Mouse (Mus musculus): Measurements from ENCODE around the gene Pdcd1lg2. TPM values are rescaled to one million over a fixed set of nuclear protein-coding genes. Genes with fewer than 3 reads are reported as not detected.
A peak's percentile ranks its signal among the peaks of the same experiment; 100 is the strongest.

Gene Pdcd1lg2
- total RNA-seq, 2 experiments from 2014 or later = not detected

DNA sequence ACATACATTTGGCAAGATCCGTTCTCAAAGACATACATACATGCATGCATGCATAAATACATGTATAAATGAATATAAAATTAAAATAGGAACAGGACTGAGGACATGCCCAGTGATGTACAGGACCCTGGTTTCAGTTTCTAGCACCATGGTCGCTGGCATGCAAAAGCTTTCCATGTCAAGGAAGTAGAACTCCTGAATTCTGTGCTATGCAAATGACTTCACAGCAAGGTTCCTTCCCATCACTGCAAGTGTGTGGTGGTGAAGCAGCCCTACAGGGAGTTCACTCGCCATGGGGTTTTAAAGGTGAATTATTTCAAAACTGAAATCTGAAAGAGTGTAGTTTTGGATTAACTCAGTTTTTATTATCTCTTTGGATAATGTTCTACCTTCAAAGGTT is 34.3 kb upstream of the Pdcd1lg2 start:
- no peak for DNase-seq
- intact Hi-C loops (cut with DNase I; ENCODE audit: low total_unique reads) = no loop called here

DNA sequence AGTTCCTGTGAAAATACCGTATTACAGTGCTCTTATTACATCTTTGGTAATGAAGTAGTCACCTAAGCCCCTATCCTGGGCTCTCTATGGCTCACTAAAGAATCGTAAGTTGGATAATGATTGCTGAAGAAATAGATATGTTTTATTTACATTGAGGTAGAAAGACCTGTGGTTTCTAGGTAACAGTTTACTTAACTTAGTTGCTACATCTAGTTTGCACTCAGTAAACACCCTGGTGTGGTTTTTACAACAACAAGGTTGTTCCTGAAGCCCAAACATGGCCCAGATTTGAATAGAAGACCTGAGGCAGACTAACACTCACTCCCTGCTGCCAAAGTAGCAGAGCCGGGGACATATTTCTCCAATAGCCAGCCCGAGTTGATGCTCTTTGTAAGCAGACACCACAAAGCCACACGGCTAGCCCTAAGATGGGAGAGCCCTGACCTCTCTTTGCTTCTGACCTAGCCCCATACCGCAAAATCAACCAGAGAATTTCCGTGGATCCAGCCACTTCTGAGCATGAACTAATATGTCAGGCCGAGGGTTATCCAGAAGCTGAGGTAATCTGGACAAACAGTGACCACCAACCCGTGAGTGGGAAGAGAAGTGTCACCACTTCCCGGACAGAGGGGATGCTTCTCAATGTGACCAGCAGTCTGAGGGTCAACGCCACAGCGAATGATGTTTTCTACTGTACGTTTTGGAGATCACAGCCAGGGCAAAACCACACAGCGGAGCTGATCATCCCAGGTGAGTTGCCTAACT is 30.7 kb upstream of the Pdcd1lg2 start:
- no peak for DNase-seq
- intact Hi-C loops (cut with DNase I; ENCODE audit: low total_unique reads) = no loop called here

DNA sequence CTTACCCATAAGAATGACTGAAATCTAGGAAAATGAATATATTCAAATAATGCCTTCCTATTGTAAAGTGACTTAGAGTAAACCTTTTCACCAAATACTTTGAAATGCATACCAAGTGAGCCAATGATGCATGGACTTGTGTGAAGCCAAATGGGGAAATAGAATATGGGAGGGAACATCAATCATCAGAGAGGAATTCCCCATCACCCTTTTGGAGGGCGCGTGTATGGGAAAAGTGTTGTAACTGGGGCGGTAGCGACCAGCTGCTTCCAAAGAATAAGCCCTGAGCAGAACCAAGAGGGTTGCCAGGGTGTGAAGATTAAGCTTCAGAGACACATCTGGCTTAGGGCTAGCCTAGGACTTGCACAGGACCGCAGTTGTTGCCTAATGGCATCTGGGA is 27.4 kb upstream of the Pdcd1lg2 start:
- intact Hi-C loops (cut with DNase I; ENCODE audit: low total_unique reads) = no loop called here

DNA sequence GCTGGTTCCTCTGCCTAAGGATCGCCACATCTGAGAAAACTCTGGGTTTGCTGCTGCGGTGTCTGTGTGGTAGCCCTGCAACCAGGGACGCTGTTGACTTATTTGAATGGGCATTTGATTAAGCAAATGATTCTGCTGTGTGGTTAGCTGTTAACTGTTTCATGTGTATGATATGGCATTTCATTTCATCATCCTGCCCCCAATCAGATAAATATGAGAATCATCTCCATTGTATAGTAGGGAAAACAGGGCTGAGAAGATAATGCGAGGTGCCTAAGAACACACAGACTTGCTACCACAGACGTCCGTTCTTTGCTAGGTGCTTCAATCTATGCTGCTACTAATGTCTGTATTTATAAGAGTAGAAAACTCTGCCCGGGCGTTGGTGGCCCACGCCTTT is 26.3 kb upstream of the Pdcd1lg2 start:
- intact Hi-C loops (cut with DNase I; ENCODE audit: low total_unique reads) = no loop called here
- no peak for DNase-seq

More for the DNA sequence above, 27.4 kb upstream of the Pdcd1lg2 start:
- DNase-seq = no peak

DNA sequence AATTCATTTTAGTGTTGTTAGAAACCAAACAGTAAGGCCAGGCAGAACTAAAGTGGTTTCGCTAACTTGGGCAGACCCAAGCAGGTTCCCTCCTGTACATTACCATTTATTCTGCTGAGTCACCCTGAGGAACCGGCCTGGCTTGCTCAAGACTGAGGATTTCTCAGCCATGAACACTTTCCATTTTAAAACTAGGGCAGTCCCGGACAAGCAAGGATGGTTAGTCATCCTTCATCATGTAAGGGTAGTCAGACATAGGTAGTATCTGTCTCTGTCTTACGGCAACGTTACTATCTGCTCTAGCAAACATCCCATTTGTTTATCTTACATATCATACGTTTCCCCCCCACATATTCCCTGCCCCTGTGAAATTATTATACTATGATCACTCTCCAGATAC is 25.7 kb upstream of the Pdcd1lg2 start:
- intact Hi-C loops (cut with DNase I; ENCODE audit: low total_unique reads) = no loop called here
- no peak for DNase-seq

DNA sequence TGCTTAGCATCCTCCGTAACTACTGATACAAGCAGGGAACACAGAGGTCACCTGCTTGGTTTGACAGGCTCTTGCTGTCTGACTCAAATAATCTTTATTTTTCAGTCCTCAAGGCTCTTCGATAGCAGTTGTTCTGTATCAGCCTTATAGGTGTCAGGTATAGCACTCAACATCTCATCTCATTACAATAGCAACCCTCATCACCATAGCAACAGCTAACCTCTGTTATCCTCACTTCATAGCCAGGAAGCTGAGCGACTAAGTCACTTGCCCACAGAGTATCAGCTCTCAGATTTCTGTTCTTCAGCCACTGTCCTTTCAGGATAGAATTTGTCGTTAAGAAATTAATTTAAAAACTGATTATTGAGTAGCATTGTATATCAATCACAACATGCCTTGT is 24.9 kb upstream of the Pdcd1lg2 start:
- DNase-seq = no peak
- intact Hi-C loops (cut with DNase I; ENCODE audit: low total_unique reads) = no loop called here

DNA sequence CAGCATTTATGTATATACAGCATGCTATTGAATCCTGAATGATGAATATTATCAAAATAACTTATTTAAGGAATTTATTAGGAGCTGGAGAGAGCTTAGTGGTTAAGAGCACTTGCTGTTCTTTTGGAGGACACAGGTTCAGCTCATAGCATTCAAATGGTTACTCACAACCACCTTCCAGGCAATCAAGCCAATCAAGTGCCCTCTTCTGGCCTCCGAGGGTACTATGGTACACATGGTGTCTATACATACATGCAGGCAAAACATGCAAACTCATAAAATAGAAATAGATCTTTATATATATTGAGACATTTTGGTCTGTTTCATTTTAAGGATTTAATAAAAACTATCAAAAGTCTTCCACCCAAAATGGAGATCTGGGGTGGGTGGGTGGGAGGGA is 21.9 kb upstream of the Pdcd1lg2 start:
- intact Hi-C loops (cut with DNase I; ENCODE audit: low total_unique reads) = no loop called here
- no peak for DNase-seq

DNA sequence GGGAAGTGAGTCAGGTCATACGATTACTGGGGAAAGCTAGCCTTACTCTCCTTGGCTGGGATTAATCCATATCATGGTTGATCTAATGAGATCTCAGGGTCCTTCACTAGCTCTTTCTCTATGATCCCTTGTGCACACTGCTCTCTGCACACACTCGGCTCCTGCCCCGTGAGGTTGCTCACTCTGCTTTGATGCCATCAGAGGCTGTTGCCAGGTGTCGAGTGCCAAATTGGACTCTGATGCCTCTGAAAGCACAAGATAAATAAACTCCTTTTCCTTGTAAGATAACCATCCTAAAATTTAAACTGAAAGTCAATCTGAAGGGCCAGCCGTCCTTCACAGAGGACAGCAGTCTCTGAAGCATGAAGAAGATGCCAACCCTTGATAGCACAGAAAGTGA is 20.2 kb upstream of the Pdcd1lg2 start:
- intact Hi-C loops (cut with DNase I; ENCODE audit: low total_unique reads) = no loop called here

DNA sequence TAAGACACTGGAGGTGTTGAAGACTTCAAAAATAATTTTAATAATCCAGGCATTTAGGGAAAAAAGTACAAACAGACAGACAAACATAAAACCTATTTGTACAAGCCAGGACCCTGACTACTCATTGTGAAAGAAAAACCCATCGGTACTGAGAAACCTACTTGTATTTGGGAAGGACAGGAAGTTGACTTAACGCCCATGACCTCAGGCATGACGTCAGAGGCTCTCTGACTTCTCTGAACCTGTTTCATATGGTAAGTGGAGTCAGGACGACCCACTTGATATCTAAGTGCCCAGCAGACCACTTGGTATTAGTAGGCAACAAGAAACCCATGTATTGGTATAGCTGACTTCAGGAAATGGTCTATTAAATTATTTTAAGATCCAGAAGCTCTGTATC is 19.4 kb upstream of the Pdcd1lg2 start:
- no peak for DNase-seq
- intact Hi-C loops (cut with DNase I; ENCODE audit: low total_unique reads) = no loop called here

More for the DNA sequence above, 20.2 kb upstream of the Pdcd1lg2 start:
- DNase-seq = no peak

DNA sequence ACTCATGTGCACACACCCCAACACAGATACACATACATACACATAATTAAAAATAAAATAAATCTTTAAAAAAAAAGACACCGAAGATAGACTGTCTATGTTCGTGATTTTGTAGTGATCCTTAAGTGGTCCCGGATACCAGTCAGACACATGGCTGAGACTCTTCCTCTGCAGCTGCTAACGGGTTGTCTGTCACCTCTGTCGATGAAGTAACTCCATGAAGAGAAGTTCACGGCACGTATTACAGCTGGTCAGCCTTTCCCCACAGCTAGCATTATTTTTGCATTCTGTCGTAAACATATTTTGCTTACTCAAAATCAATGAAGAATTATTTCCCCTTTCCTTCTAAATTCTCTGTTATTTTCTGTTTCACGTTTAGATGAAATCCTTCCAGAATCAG is 17.4 kb upstream of the Pdcd1lg2 start:
- intact Hi-C loops (cut with DNase I; ENCODE audit: low total_unique reads) = no loop called here
- no peak for DNase-seq

DNA sequence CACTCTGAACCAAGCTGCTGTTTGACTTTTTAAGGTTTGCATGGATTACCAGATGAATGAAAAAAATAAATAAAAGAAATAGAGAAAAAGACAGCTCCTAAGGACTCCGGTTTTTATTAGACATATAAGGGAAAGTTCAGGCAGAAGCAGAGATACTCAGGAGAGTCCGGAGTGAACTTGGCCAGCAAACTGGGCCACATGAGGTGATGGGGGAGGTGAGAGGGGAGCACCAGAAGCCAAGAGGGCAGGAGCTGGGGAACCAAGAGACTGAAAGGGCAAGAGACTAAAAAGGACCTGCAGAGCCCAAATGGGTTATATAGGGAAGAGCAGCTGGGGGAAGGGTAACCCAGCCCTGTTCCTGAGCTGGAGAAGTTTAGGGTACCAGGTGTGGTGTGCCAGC is 16.0 kb upstream of the Pdcd1lg2 start:
- no peak for DNase-seq
- intact Hi-C loops (cut with DNase I; ENCODE audit: low total_unique reads) = no loop called here

DNA sequence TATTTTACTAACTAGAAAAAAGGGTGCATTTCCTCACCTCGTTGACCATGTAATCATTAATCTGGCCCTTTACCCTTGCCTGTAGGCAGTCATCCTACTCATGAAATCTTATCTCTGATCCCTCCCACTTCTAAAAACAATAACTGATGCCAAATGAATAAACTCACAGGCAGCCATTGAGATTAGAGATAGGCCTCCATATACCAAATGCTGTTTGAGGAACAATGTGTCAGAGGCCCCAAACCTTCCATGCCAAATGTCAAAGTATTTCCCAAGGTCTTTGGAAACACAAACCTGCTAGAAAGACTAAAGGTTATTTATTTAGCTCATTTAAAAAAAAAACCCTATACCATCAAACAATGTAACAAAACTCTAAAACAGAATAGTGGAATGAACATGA is 14.4 kb upstream of the Pdcd1lg2 start:
- intact Hi-C loops (cut with DNase I; ENCODE audit: low total_unique reads) = no loop called here
- no peak for DNase-seq

DNA sequence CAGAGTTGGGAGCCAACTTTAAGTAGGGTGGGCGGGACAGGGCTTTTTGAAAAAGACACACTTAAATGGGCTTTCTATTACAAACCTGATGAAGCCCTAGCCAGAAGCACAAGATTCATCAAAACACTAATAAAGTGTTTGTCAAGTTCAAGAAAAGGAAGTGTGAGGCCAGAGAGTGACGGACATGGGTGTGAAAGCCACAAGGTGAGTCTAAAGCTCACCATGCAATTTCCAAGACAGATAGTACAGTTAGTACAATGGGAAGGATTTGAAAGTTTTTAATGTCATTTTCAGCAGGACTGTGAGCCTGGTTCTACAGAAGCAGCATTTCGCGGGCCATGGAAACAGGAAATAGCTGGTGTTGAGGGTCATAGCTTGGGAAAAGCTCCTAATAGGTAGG is 10.9 kb upstream of the Pdcd1lg2 start:
- DNase-seq = no peak
- intact Hi-C loops (cut with DNase I; ENCODE audit: low total_unique reads) = no loop called here

DNA sequence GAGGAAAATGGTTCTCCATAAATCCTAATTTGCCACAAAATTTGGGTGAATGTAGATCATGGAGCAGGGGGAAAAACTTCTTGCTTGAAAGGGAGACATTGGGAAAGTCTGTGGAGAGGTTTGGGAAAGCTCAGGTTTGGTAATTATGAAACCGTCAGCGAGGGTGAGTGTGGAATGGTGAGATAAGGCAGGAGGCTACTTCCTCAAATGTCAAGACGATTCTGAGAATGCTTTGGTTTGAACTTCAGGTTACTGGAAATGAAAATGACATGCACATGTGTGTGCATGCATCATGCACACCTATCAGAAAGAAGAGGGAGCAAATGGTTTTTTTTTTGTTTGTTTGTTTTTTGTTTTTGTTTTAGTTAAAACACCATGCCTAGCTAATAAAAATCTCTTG is 10.3 kb upstream of the Pdcd1lg2 start:
- intact Hi-C loops (cut with DNase I; ENCODE audit: low total_unique reads) = no loop called here
- no peak for DNase-seq

DNA sequence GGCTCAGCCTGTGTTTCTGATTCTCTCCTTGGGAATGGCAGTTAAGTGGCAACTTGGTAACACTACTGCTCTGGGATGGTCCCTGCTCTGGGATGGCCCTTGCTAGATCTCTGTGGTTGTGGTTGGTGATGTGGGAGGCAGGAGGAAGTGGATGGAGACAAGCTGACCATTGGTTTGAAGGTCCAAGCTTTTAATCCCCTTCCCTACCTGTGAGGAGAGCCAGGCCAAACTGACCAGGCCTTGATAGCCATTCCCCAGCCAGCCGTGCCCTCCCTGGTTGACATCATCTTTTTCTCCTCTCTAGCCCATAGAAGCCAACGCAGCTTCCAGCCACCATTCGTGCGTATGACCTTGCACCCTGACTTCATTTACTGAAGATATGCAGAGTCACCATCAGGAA is 8.1 kb upstream of the Pdcd1lg2 start:
- no peak for DNase-seq
- intact Hi-C loops (cut with DNase I; ENCODE audit: low total_unique reads) = no loop called here

DNA sequence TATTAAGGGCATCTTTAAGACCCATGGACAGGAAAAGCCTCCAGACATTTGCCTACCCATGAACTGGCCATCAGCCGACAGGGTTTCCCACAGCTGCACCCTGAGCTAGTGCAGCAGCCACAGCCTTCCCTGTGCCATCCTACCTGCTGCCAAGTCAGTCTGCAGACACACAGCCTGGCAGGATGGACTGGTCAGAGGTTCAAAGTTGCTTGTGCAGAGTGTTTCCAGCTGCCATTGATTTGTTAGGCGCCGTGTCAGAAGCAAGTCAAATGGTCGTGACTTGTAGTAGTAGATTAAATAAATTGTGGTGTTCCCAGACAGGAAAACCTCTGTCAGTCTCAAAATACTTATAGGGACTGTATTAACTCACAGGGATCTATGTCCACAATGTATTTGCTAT is 7.5 kb upstream of the Pdcd1lg2 start:
- intact Hi-C loops (cut with DNase I; ENCODE audit: low total_unique reads) = no loop called here

DNA sequence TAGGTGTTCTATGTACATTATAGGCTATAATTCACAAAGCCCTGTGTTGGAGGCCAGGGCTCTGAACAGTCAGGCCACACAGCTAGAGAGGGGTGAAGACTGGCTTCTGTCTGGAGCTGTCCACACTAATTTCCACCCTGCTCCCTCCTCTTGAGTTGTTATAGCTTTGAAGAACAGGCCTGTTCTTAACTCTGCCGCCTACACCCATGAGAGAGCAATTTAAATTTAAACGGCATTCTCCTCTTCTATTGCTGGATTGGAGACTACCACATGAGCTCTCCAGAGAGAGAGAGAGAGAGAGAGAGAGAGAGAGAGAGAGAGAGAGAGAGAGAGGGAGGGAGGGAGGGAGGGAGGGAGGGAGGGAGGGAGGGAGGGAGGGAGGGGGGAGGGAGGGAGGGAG is 5.3 kb upstream of the Pdcd1lg2 start:
- DNase-seq = no peak
- intact Hi-C loops (cut with DNase I; ENCODE audit: low total_unique reads) = no loop called here

More for the DNA sequence above, 7.5 kb upstream of the Pdcd1lg2 start:
- DNase-seq = no peak

DNA sequence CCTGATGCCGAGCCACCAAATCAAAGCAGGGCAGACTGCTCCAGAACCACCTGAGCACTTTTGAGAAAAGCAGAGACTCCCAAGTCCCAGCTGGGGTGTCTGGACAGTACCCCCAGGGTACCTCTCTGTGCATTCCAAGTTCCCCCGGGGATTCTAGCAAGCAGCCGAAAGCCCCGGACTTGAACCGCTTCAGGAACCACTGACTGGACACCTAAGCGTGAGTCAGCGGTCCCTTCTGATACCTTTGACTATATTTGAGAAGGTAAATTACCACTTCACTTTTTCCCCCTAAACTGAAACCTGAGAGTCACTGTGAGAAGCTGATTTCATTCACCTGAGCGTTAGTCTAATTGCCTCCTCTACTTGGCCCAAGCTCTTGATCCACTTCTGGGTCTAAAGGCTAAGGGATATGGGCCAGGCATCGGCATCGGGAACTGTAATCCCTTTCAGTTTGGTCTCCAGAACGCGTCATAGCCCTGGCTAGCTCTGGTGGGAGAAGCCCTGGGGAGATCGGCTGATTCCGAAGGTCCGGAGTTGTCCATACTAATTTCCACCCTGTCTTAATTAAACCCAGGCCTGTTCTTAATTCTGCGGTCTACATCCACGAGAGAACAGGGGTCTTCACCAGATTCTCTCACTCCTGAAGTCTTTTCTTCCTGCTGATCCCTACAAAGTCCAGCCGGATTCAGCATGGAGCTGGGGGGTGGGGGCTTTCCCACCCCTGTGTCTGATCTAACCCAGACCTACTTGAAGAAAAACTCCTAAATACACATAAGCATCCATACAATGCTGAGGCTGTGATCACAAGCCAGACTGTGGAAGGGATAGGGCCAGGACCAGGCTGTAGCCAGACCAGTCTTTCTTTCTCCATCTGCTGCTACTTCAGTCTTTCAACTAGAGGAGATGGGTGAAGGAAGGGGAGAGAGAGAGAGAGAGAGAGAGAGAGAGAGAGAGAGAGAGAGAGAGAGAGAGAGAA is 4.4 kb upstream of the Pdcd1lg2 start:
- DNase-seq = no peak
- intact Hi-C loops (cut with DNase I; ENCODE audit: low total_unique reads) = no loop called here

DNA sequence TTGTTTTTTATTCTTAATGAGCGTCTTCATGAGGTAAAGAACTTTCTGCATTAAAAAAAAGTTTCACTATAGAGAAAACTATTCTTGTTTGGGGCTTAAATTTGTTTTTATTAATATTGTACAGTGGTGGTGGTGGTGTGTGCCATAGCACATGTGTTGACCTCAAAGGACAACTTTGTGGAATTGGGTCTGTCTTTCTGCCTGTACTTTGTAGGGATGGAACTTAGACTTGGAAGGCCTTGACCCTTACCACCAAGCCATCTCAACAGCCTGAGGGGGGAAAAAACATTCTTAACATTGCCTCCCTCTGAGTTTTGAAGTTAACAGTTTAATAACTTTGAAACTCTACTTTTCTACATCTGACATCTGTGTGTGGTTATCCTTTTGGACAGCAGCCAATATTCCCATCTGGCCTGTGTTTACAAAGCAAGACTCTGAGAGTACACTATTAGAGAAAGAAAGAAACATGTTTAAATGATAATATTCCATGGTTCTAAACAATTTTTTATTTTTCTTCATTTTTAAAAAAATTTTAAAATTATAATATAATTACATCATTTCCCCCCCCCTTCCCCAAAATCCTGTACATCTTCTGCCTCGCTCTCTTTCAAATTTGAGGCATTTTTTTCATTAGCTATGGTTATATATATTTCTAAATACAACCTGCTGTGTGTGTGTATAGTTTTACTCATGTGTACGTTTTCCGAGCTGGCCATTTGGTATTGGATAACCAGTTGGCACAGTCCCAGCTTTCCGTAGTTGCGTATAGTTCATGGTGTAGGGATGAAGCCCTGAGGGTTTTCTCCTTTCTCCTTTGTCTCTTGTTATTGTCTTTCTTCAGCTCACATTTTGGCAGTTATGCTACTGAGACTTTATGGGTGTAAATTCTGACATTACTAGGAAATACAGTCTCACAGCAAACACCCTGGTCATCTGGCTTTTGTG is 2.0 kb downstream of the Pdcd1lg2 start:
- intact Hi-C loops (cut with DNase I; ENCODE audit: low total_unique reads) = no loop called here
- peak; percentile 26 for DNase-seq

DNA sequence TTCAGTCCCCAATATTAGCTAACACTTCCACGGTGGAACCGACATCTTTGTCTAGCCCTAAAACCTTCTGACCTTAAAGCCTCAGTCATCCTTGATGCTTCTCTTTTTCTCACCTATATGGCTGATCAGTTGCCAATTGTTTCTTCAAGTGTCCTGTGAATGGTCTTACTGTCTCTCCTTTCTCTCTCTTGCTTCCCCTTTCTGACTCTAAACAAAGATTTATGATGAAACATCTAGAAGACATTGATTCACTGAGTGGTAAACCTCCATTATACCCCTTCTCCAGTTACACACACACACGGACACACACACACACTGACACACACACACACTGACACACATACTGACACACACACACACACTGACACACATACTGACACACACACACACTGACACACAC is 3.8 kb downstream of the Pdcd1lg2 start:
- intact Hi-C loops (cut with DNase I; ENCODE audit: low total_unique reads) = no loop called here
- no peak for DNase-seq
